Mouse (Mus musculus): ENCODE measurements around the gene Rhbdl1. TPM values are rescaled to one million over a fixed set of nuclear protein-coding genes. Genes with fewer than 3 reads are reported as not detected.
A peak's percentile ranks its signal among the peaks of the same experiment; 100 is the strongest.

Rhbdl1 gene
- polyA plus RNA-seq, 1 experiment = 27.5 TPM

DNA sequence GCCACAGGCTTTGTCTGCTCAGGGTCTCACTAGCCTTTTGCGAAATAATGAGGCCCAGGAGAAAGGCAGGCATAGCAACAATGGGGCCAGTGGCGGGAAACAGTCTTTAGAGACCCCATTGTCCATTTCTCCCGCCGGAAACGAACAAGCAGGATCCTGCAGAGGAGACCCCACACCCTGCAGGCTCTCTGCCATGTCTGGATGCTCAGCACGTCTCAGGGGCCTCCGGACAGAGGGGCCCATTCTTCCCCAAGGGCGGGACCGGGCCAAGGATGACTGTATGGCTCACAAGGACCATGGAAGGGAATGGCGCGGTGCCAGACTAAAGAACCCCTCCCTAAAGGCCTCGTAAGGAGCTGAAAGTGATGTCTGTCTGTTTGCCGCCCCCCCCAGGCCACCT lies 42.9 kb downstream of the Rhbdl1 start:
- DNase-seq (ENCODE audit: low spot score) = no peak

DNA sequence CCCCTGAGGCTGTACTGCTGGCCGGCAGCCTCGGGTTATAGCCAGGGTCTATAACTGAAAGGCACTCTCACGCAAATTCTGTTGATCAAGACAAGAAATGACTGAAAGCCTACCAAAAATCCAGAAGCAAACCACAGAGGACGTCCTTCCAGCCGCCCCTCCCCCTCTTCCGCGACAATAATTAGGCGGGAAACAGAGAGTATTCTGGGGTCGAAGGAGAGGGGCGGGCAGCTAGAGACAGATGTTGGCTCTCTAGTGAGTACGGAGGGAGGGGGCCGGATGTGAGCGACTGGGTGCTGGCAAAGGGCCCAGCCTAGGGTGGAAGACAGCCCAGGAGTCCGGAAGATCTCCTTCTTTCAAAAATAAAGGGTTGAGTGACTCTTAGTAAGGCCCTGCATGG lies 44.5 kb downstream of the Rhbdl1 start, which contains the start of gene Fam173a:
Gene Fam173a (minus strand): TSS at position 287 of the 400 bp plus-strand sequence.
- DNase-seq (ENCODE audit: low spot score) = no peak

DNA sequence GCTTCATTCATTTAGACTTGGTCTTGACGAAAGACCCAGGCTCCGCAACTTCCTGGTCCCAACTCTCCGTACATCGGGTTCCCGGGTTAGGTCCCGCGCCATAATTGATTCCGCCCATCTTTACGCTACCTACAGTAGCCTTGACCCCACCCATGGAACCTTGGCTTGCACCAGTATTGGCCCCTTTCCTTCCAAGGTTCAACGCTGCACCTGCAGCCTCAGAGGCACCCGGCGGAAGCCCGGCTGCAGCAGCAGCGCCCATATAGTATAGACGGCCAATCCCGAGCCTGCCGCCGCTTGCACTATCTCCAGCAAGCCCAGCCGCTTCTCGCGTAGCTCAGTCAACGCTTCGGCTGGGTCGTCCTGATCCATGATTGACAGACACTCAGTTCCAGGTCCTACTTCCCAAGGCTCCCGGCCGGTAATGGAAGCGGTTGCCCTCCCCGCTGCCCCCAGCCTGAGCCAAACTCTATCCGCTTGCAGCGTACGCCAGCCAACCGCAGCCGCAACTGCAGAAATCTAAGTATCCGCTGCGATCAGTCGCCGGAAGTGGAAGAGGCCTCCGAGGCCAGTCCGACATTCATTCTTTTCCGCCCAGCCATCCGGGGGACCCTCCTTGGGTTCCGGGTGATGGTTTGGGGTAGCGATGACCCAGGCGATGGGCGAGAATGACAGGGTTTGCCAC lies 45.1 kb downstream of the Rhbdl1 start:
- DNase-seq (ENCODE audit: low spot score) = peak; percentile 68

DNA sequence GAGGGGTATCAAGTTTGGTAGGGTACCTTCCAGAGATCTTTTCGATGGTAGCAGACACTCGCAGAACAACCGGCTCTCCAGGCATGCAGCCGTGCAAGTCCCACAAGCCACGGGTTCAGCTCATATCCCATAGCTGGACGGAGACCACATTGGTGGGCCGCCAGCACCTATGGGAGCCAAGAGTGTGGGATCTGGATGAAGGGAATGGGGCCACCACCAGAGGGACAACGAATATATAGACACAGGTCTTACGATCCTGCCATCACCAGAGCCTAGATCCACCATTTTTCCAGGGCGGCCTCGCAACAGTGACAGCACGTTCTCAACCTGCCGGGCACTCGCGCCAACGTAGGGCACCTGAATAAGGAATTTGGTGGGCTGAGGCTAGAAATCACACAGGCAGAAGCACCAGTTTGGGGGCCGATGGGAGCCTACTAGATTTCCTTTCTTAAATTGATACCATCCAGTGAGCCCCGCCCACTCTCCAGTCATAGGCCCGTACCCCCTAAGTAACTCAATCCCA lies 45.7 kb downstream of the Rhbdl1 start:
- no peak for DNase-seq (ENCODE audit: low spot score)

DNA sequence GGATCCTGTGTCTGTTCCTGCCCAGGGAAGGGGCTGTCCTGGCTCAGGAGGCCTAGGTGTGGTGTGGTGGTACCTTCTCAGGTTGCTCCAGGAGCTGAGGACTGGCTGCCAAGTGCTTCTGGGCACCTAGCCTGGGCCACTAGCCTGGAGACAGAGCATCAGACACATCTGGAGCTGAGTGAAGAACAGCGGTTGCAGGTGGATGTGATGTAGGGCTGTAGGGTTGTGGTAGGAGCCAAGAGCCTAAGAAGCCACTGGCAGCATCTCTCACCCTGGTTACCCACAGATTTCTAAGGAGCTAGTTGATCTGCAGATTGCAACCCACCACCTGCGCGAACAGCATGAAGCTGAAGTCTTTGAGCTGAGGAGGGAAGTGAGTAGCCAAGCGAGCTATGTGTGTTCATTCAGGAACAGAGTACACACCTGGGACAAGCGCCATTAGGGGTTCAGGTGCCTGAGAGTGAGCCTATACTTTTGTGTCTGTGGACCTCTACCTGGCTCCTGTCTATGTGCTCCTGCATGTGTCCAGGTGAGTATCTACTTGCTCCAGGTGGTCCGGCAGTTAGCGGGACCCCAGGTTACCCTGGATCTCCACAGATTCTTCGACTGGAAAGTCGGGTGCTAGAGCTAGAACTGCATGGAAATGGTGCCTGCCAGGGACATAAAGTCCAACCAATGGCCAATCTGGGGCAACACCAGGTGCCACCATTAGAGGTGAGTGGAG lies 50.2 kb downstream of the Rhbdl1 start:
- DNase-seq (ENCODE audit: low spot score) = no peak

DNA sequence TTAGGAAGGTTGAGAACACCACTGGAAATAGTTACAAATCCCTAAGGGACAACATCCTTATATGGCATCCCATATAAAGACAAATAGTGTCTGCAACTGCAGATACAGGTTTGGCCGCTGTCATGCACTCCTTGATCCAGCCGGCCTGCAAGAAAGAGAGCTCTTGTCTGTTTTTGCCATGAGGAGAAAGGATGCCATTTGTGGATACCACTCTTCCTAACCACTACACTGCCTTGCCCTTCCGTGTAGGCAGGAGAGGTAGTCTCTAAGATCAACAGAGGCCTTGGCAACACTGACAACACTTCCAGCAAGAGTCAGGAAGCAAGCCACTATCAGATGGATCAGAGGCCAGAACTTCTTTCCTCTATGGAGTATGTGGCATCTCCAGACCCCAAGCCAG lies 50.8 kb downstream of the Rhbdl1 start, which contains the start of gene Ccdc78:
Gene Ccdc78 (plus strand): TSS at position 301 of the 400 bp plus-strand sequence.
- DNase-seq (ENCODE audit: low spot score) = no peak

DNA sequence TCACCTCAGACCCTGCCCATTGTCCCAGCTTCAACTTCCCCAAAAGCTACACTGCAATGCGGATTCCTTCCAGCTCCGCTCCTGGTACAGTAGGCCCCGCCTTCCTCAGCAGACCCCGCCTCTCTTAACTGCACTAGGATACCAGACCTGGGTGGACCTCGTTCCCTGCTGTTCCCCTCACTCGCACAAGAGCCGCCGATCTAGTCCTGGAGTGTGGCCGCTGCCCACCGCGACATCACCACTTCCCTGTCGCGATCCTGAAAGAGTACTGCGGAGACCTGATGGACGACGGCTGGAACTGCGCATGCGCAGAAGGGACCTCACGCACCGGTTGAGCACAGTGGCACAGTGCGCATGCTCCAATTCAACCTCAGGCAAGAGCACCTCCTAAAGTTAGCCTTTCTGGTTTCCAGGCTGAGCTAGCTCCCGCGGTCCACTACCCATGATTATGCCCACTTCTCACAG lies 51.8 kb downstream of the Rhbdl1 start, which contains the start of gene Haghl:
Gene Haghl (minus strand): TSS at position 393 of the 465 bp plus-strand sequence.
- peak; percentile 93 for DNase-seq (ENCODE audit: low spot score)

Other genes with a start within 250 kb of the Rhbdl1 start
- not detected in 2 replicates for gene Gng13, start 120.1 kb downstream of the Rhbdl1 start, polyA plus RNA-seq (2012; rRNA removed)
- 2.2 TPM in 2 replicates for gene Chtf18, start 109.9 kb downstream of the Rhbdl1 start, polyA plus RNA-seq (2012; rRNA removed)
- 16.2 and 21.7 TPM in 2 replicates for gene Rpusd1, start 109.6 kb downstream of the Rhbdl1 start, polyA plus RNA-seq (2012; rRNA removed)
- gene Mslnl, start 101.3 kb downstream of the Rhbdl1 start, polyA plus RNA-seq (2012; rRNA removed) = 0.73 and 1.1 TPM in 2 replicates
- 11.1 and 29.7 TPM in 2 replicates for gene Msln, start 82.9 kb downstream of the Rhbdl1 start, polyA plus RNA-seq (2012; rRNA removed)
- gene Narfl, start 63.5 kb downstream of the Rhbdl1 start, polyA plus RNA-seq (2012; rRNA removed) = 24.8 and 26.1 TPM in 2 replicates
- gene Haghl, start 51.6 kb downstream of the Rhbdl1 start, polyA plus RNA-seq (2012; rRNA removed) = 47.5 and 66.1 TPM in 2 replicates
- gene Ccdc78, start 50.7 kb downstream of the Rhbdl1 start, polyA plus RNA-seq (2012; rRNA removed) = 0.06 and 0.18 TPM in 2 replicates
- gene Fam173a, start 44.4 kb downstream of the Rhbdl1 start, polyA plus RNA-seq (2012; rRNA removed) = 96.2 and 131 TPM in 2 replicates
- gene AC134908.4, start 41.6 kb downstream of the Rhbdl1 start, polyA plus RNA-seq (2012; rRNA removed) = not detected in 2 replicates
- 15.4 and 16.5 TPM in 2 replicates for gene Metrn, start 40.2 kb downstream of the Rhbdl1 start, polyA plus RNA-seq (2012; rRNA removed)
- 5.0 and 6.9 TPM in 2 replicates for gene Fbxl16, start 28.2 kb downstream of the Rhbdl1 start, polyA plus RNA-seq (2012; rRNA removed)
- 23.2 and 27.6 TPM in 2 replicates for gene Wdr24, start 13.7 kb downstream of the Rhbdl1 start, polyA plus RNA-seq (2012; rRNA removed)
- gene Jmjd8, start 8.4 kb downstream of the Rhbdl1 start, polyA plus RNA-seq (2012; rRNA removed) = 55.9 and 60.7 TPM in 2 replicates
- 209 and 230 TPM in 2 replicates for gene Stub1, start 3.9 kb downstream of the Rhbdl1 start, polyA plus RNA-seq (2012; rRNA removed)
- gene Gm20683, start 4.5 kb upstream of the Rhbdl1 start, polyA plus RNA-seq (2012; rRNA removed) = 16.8 and 20.6 TPM in 2 replicates
- gene Rhot2, start 7.6 kb upstream of the Rhbdl1 start, polyA plus RNA-seq (2012; rRNA removed) = 52.4 and 62.0 TPM in 2 replicates
- gene Wdr90, start 24.2 kb upstream of the Rhbdl1 start, polyA plus RNA-seq (2012; rRNA removed) = 12.0 and 14.4 TPM in 2 replicates
- 11.0 and 13.6 TPM in 2 replicates for gene Mcrip2, start 31.5 kb upstream of the Rhbdl1 start, polyA plus RNA-seq (2012; rRNA removed)
- 61.0 and 67.8 TPM in 2 replicates for gene Mettl26, start 37.8 kb upstream of the Rhbdl1 start, polyA plus RNA-seq (2012; rRNA removed)
- 0.77 and 0.93 TPM in 2 replicates for gene Wfikkn1, start 43.6 kb upstream of the Rhbdl1 start, polyA plus RNA-seq (2012; rRNA removed)
- gene Rab40c, start 82.4 kb upstream of the Rhbdl1 start, polyA plus RNA-seq (2012; rRNA removed) = 36.7 and 44.3 TPM in 2 replicates
- gene Pigq, start 107.6 kb upstream of the Rhbdl1 start, polyA plus RNA-seq (2012; rRNA removed) = 48.7 and 53.5 TPM in 2 replicates
- gene Nhlrc4, start 107.7 kb upstream of the Rhbdl1 start, polyA plus RNA-seq (2012; rRNA removed) = 0.15 TPM in 1 of 2 replicates, not detected in the other
- 0.06 and 0.07 TPM in 2 replicates for gene A930017K11Rik, start 115.3 kb upstream of the Rhbdl1 start, polyA plus RNA-seq (2012; rRNA removed)
- 30.1 and 32.4 TPM in 2 replicates for gene Capn15, start 148.5 kb upstream of the Rhbdl1 start, polyA plus RNA-seq (2012; rRNA removed)
- gene Rab11fip3, start 232.3 kb upstream of the Rhbdl1 start, polyA plus RNA-seq (2012; rRNA removed) = 21.2 and 28.6 TPM in 2 replicates

All from urinary bladder, adult 2 months (tissue).